Mouse (Mus musculus): Measurements from ENCODE around the gene Cabp4. TPM values are rescaled to one million over a fixed set of nuclear protein-coding genes. Genes with fewer than 3 reads are reported as not detected.

The Cabp4 gene
- 0.14 TPM in 1 of 2 replicates, not detected in the other for polyA plus RNA-seq (2016; fragmentation: Nextera tagmentation; extraction: Ambion mirVana)

GRCm38 (mm10) chr19:4143759-4144268 lies at the start of gene Cabp4:
Cabp4 (minus strand) TSS chr19:4144033.
- 82% methylated on average over 7 of the region's 7 CpGs for WGBS
- H3K4me3 ChIP-seq: no peak within 1 kb of the TSS
- no peaks in the 10 kb centered on the region for H3K27me3 ChIP-seq (replicated peaks; ENCODE audit: low read depth, poor library complexity, severe bottlenecking)
- H3K4me1 ChIP-seq: peaks cover 19% of the 10 kb centered on the region
- no peaks in the 10 kb centered on the region for H3K36me3 ChIP-seq (replicated peaks)
- H3K27ac ChIP-seq (replicated peaks): no peak within 1 kb of the TSS
- no peak for DNase-seq (ENCODE audit: low spot score)
- peaks cover 3% of the 10 kb centered on the region; the same call in 1 of the 2 replicates for H3K9me3 ChIP-seq

- H3K27me3 ChIP-seq (replicated peaks; ENCODE audit: low read depth, poor library complexity, severe bottlenecking): no peaks in the 10 kb centered on the region; the same call in 1 of the 2 replicates
- H3K4me3 ChIP-seq: peak overlapping the region; percentile 97
- 74% methylated on average over 6 of the region's 6 CpGs for WGBS
- no peaks in the 10 kb centered on the region for H3K9me3 ChIP-seq
- H3K4me1 ChIP-seq: peaks cover 53% of the 10 kb centered on the region
- H3K27ac ChIP-seq (replicated peaks): peak overlapping the region; percentile 97
- peaks cover 53% of the 10 kb centered on the region for H3K36me3 ChIP-seq (replicated peaks)
- no peak for DNase-seq (ENCODE audit: low spot score)
These were observed 49.3 kb upstream of the Cabp4 start for GRCm38 (mm10) chr19:4193129-4193528.

GRCm38 (mm10) chr19:4192251-4192985 lies 48.6 kb upstream of the Cabp4 start:
- Histone ChIP-seq H3K27me3 (replicated peaks; ENCODE audit: low read depth, poor library complexity, severe bottlenecking) (no peaks in the 10 kb centered on the region; the same call in 1 of the 2 replicates), H3K4me1 (peaks cover 52% of the 10 kb centered on the region), H3K4me3 (peak overlapping the region; percentile 97), H3K36me3 (replicated peaks) (peaks cover 46% of the 10 kb centered on the region), H3K27ac (replicated peaks) (peak overlapping the region; percentile 97), H3K9me3 (no peaks in the 10 kb centered on the region)
- no peak for DNase-seq (ENCODE audit: low spot score)
- WGBS: under 1% methylated on average over 52 of the region's 52 CpGs

GRCm38 (mm10) chr19:4191528-4192250 lies 47.9 kb upstream of the Cabp4 start, which contains the start of gene Ppp1ca:
Ppp1ca (plus strand) TSS chr19:4192065.
- whole genome bisulfite sequencing: 6% methylated on average over 47 of the region's 47 CpGs
- peak within 1 kb of the TSS; percentile 97 for H3K27ac ChIP-seq (replicated peaks)
- H3K4me3 ChIP-seq: peak within 1 kb of the TSS; percentile 97
- DNase-seq (ENCODE audit: low spot score): peak; percentile 99
- no peaks in the 10 kb centered on the region; the same call in 1 of the 2 replicates for H3K27me3 ChIP-seq (replicated peaks; ENCODE audit: low read depth, poor library complexity, severe bottlenecking)
- H3K9me3 ChIP-seq: no peaks in the 10 kb centered on the region
- H3K36me3 ChIP-seq (replicated peaks): peaks cover 38% of the 10 kb centered on the region
- H3K4me1 ChIP-seq: peaks cover 45% of the 10 kb centered on the region

GRCm38 (mm10) chr19:4190831-4191334 lies 47.0 kb upstream of the Cabp4 start, which contains the start of gene Tbc1d10c:
Tbc1d10c (minus strand) TSS chr19:4191284.
- no peaks in the 10 kb centered on the region for H3K9me3 ChIP-seq
- no peak for DNase-seq (ENCODE audit: low spot score)
- peak within 1 kb of the TSS; percentile 97 for H3K4me3 ChIP-seq
- H3K27me3 ChIP-seq (replicated peaks; ENCODE audit: low read depth, poor library complexity, severe bottlenecking): no peaks in the 10 kb centered on the region; the same call in 1 of the 2 replicates
- H3K27ac ChIP-seq (replicated peaks): peak within 1 kb of the TSS; percentile 97
- peaks cover 30% of the 10 kb centered on the region for H3K36me3 ChIP-seq (replicated peaks)
- 73% methylated on average over 4 of the region's 4 CpGs for WGBS
- peaks cover 37% of the 10 kb centered on the region for H3K4me1 ChIP-seq

- Histone ChIP-seq H3K27ac (replicated peaks) (no peak overlapping the region), H3K27me3 (replicated peaks; ENCODE audit: low read depth, poor library complexity, severe bottlenecking) (no peaks in the 10 kb centered on the region; the same call in 1 of the 2 replicates), H3K36me3 (replicated peaks) (peaks cover 13% of the 10 kb centered on the region), H3K4me3 (no peak overlapping the region), H3K4me1 (peaks cover 43% of the 10 kb centered on the region), H3K9me3 (no peaks in the 10 kb centered on the region)
- 88% methylated on average over 12 of the region's 12 CpGs for WGBS
- no peak for DNase-seq (ENCODE audit: low spot score)
These were observed 45.3 kb upstream of the Cabp4 start for GRCm38 (mm10) chr19:4189051-4189620.

GRCm38 (mm10) chr19:4187303-4187702 lies 43.5 kb upstream of the Cabp4 start:
- H3K4me1 ChIP-seq: peaks cover 34% of the 10 kb centered on the region
- no peaks in the 10 kb centered on the region for H3K36me3 ChIP-seq (replicated peaks)
- no peak overlapping the region for H3K4me3 ChIP-seq
- WGBS: 75% methylated on average over 3 of the region's 3 CpGs
- H3K9me3 ChIP-seq: no peaks in the 10 kb centered on the region
- no peak for DNase-seq (ENCODE audit: low spot score)
- H3K27ac ChIP-seq (replicated peaks): no peak overlapping the region
- H3K27me3 ChIP-seq (replicated peaks; ENCODE audit: low read depth, poor library complexity, severe bottlenecking): no peaks in the 10 kb centered on the region; the same call in 1 of the 2 replicates

- H3K27me3 ChIP-seq (replicated peaks; ENCODE audit: low read depth, poor library complexity, severe bottlenecking): no peaks in the 10 kb centered on the region; the same call in 1 of the 2 replicates
- H3K4me3 ChIP-seq: peak overlapping the region; percentile 11; the same call in 1 of the 2 replicates
- 61% methylated on average over 15 of the region's 15 CpGs for WGBS
- no peak for DNase-seq (ENCODE audit: low spot score)
- peak overlapping the region; percentile 65 for H3K27ac ChIP-seq (replicated peaks)
- H3K36me3 ChIP-seq (replicated peaks): no peaks in the 10 kb centered on the region
- H3K4me1 ChIP-seq: peaks cover 27% of the 10 kb centered on the region
- no peaks in the 10 kb centered on the region for H3K9me3 ChIP-seq
These were observed 41.4 kb upstream of the Cabp4 start for GRCm38 (mm10) chr19:4184976-4185975.

GRCm38 (mm10) chr19:4183689-4184088 lies 39.9 kb upstream of the Cabp4 start:
- no peak for DNase-seq (ENCODE audit: low spot score)
- no peaks in the 10 kb centered on the region; the same call in 1 of the 2 replicates for H3K27me3 ChIP-seq (replicated peaks; ENCODE audit: low read depth, poor library complexity, severe bottlenecking)
- H3K27ac ChIP-seq (replicated peaks): 0 out of 2 replicates have a peak overlapping the region, but pooled peaks have one; percentile 15
- H3K36me3 ChIP-seq (replicated peaks): no peaks in the 10 kb centered on the region
- H3K4me3 ChIP-seq: no peak overlapping the region
- 75% methylated on average over 2 of the region's 2 CpGs for whole genome bisulfite sequencing
- peaks cover 27% of the 10 kb centered on the region for H3K4me1 ChIP-seq
- no peaks in the 10 kb centered on the region for H3K9me3 ChIP-seq

GRCm38 (mm10) chr19:4181892-4182291 lies 38.1 kb upstream of the Cabp4 start:
- no peak for DNase-seq (ENCODE audit: low spot score)
- H3K36me3 ChIP-seq (replicated peaks): no peaks in the 10 kb centered on the region
- peaks cover 27% of the 10 kb centered on the region for H3K4me1 ChIP-seq
- H3K4me3 ChIP-seq: no peak overlapping the region
- no peak overlapping the region for H3K27ac ChIP-seq (replicated peaks)
- H3K9me3 ChIP-seq: no peaks in the 10 kb centered on the region
- H3K27me3 ChIP-seq (replicated peaks; ENCODE audit: low read depth, poor library complexity, severe bottlenecking): no peaks in the 10 kb centered on the region; the same call in 1 of the 2 replicates
- 46% methylated on average over 3 of the region's 3 CpGs for WGBS

- H3K4me3 ChIP-seq: no peak overlapping the region
- peaks cover 29% of the 10 kb centered on the region for H3K4me1 ChIP-seq
- H3K36me3 ChIP-seq (replicated peaks): no peaks in the 10 kb centered on the region
- H3K27ac ChIP-seq (replicated peaks): no peak overlapping the region
- no peak for DNase-seq (ENCODE audit: low spot score)
- WGBS: 89% methylated on average over 7 of the region's 7 CpGs
- no peaks in the 10 kb centered on the region; the same call in 1 of the 2 replicates for H3K27me3 ChIP-seq (replicated peaks; ENCODE audit: low read depth, poor library complexity, severe bottlenecking)
- no peaks in the 10 kb centered on the region for H3K9me3 ChIP-seq
These were observed 36.6 kb upstream of the Cabp4 start for GRCm38 (mm10) chr19:4180411-4180810.
